Mouse (Mus musculus) layer of hippocampus, postnatal 10 days (tissue): ENCODE data around the gene Meis2. TPM values are rescaled to one million over a fixed set of nuclear protein-coding genes. Genes with fewer than 3 reads are reported as not detected.

Experiments
- DNase-seq, 2 experiments: peaks; one replicate each; pipeline ENCODE4 v3.0.0; 2021; ENCODE audit warnings: low spot score in 2 of 2
- total RNA-seq, 2 experiments: library from RNA; stranded (reverse); gene quantifications; 2 replicates each; pipeline ENCODE4 v1.2.3; 2021

Gene Meis2
- total RNA-seq, 2 experiments from 2014 or later, result 49.6 to 50.6 TPM

GRCm38 (mm10) chr2:116009097-116009970, 56.3 kb downstream of the Meis2 start:
- no peak for DNase-seq

GRCm38 (mm10) chr2:116002354-116002753, 63.3 kb downstream of the Meis2 start:
- no peak for DNase-seq

- DNase-seq, result no peak
These were observed 64.1 kb downstream of the Meis2 start for GRCm38 (mm10) chr2:116001352-116002138.

GRCm38 (mm10) chr2:116000514-116000913, 65.1 kb downstream of the Meis2 start:
- no peak for DNase-seq

- no peak for DNase-seq
These were observed 66.8 kb downstream of the Meis2 start for GRCm38 (mm10) chr2:115998802-115999201.

GRCm38 (mm10) chr2:115996438-115996837, 69.2 kb downstream of the Meis2 start:
- no peak for DNase-seq

GRCm38 (mm10) chr2:115993877-115994276, 71.8 kb downstream of the Meis2 start:
- DNase-seq, result no peak

- no peak for DNase-seq
These were observed 76.4 kb downstream of the Meis2 start for GRCm38 (mm10) chr2:115989249-115989648.

- no peak for DNase-seq
These were observed 77.2 kb downstream of the Meis2 start for GRCm38 (mm10) chr2:115988448-115988847.

- DNase-seq, result no peak
These were observed 80.7 kb downstream of the Meis2 start for GRCm38 (mm10) chr2:115984952-115985351.

- DNase-seq, result no peak
These were observed 81.2 kb downstream of the Meis2 start for GRCm38 (mm10) chr2:115984487-115984886.

- no peak for DNase-seq
These were observed 85.1 kb downstream of the Meis2 start for GRCm38 (mm10) chr2:115980490-115980889.

- DNase-seq, result no peak
These were observed 85.8 kb downstream of the Meis2 start for GRCm38 (mm10) chr2:115979683-115980476.

GRCm38 (mm10) chr2:115978666-115979065, 87.0 kb downstream of the Meis2 start:
- DNase-seq, result no peak

GRCm38 (mm10) chr2:115971296-115971805, 94.3 kb downstream of the Meis2 start:
- no peak for DNase-seq

GRCm38 (mm10) chr2:115970091-115970820, 95.4 kb downstream of the Meis2 start:
- DNase-seq, result no peak

GRCm38 (mm10) chr2:115969201-115969600, 96.4 kb downstream of the Meis2 start:
- DNase-seq, result no peak

GRCm38 (mm10) chr2:115964911-115965310, 100.7 kb downstream of the Meis2 start:
- DNase-seq, result no peak

GRCm38 (mm10) chr2:115963293-115963835, 102.3 kb downstream of the Meis2 start:
- DNase-seq, result no peak

- no peak for DNase-seq
These were observed 102.9 kb downstream of the Meis2 start for GRCm38 (mm10) chr2:115962728-115963127.
